Mouse (Mus musculus) limb, embryonic 11.5 days (tissue): ENCODE data around the gene Gm3435. TPM values are rescaled to one million over a fixed set of nuclear protein-coding genes. Genes with fewer than 3 reads are reported as not detected.
"Not testable (repeated sequence)": the region's sequence is repeated elsewhere in the genome, so short reads cannot be mapped to it uniquely, and the experiment has no call there.

ENCODE experiments used
- ATAC-seq: fragments of 200-750 bp; cut with Nextera tagmentation; 2 replicates; pipeline ENCODE4 v1.8.0; 2017; ENCODE audit warnings: low read depth; ENCODE audit not compliant: insufficient number of reproducible peaks, low FRiP score, low TSS enrichment
- DNase-seq: peaks from one replicate; pipeline ENCODE4 v3.0.0-alpha.2; 2015; ENCODE audit warnings: low spot score
- H3K27ac ChIP-seq: fragments of 300-500 bp; sonication (generic); replicated peaks from 2 replicates; pipeline ENCODE4 v1.5.1; 2014; ENCODE audit warnings: low read depth, mild to moderate bottlenecking, low read length
- H3K27me3 ChIP-seq: fragments of 300-500 bp; sonication (generic); 2 replicates; pipeline ENCODE4 v1.6.1; 2014; ENCODE audit warnings: mild to moderate bottlenecking, low read length, mixed read lengths; ENCODE audit not compliant: control insufficient read depth, insufficient read depth
- H3K36me3 ChIP-seq: fragments of 300-500 bp; sonication (generic); 2 replicates; pipeline ENCODE4 v1.6.1; 2014; ENCODE audit warnings: mild to moderate bottlenecking, low read length, moderate library complexity, mixed read lengths; ENCODE audit not compliant: control insufficient read depth, insufficient read depth
- H3K4me1 ChIP-seq: fragments of 300-500 bp; sonication (generic); 2 replicates; pipeline ENCODE4 v1.6.1; 2014; ENCODE audit warnings: low read length, mixed read lengths; ENCODE audit not compliant: control insufficient read depth, insufficient read depth
- H3K4me2 ChIP-seq: fragments of 300-500 bp; sonication (generic); 2 replicates; pipeline ENCODE4 v1.6.1; 2014; ENCODE audit warnings: low read depth, mild to moderate bottlenecking, moderate library complexity; ENCODE audit not compliant: severe bottlenecking
- H3K4me3 ChIP-seq: fragments of 300-500 bp; sonication (generic); 2 replicates; pipeline ENCODE4 v1.5.1; 2014; ENCODE audit warnings: low read depth, low read length
- H3K9ac ChIP-seq: fragments of 300-500 bp; sonication (generic); 2 replicates; pipeline ENCODE4 v1.6.1; 2014; ENCODE audit warnings: mild to moderate bottlenecking, low read length
- H3K9me3 ChIP-seq: fragments of 300-500 bp; sonication (generic); 2 replicates; pipeline ENCODE4 v1.6.1; 2016; ENCODE audit warnings: low read length; ENCODE audit not compliant: control insufficient read depth
- WGBS: fragments of 180-500 bp; shearing (Covaris S2); extraction: QIAGEN DNeasy Blood & Tissue Kit; methylation state at CpG from one replicate; pipeline ENCODE4 v1.1.7; 2014; 5-methylcytosine and 5-hydroxymethylcytosine counted together
- polyA plus RNA-seq: library from polyadenylated mRNA; unstranded; fragments of >200 nt; fragmentation: Nextera tagmentation; extraction: Ambion mirVana; gene quantifications from 2 replicates; pipeline ENCODE4 v1.2.1, GENCODE M21; 2014

Gene Gm3435
- polyA plus RNA-seq, 1 experiment from 2014 or later: 6.2 TPM

- not testable (repeated sequence) for H3K27me3 ChIP-seq, H3K4me1 ChIP-seq, H3K36me3 ChIP-seq, H3K27ac ChIP-seq, H3K4me3 ChIP-seq, H3K9me3 ChIP-seq, DNase-seq, H3K4me2 ChIP-seq, H3K9ac ChIP-seq
- no CpG with 5 or more reads among the region's 48 CpGs for WGBS
- peak; percentile 90 for ATAC-seq
These were observed 14.7 kb downstream of the Gm3435 start for GRCm38 (mm10) chr17:15024502-15025193.

GRCm38 (mm10) chr17:15025513-15025912, 15.5 kb downstream of the Gm3435 start:
- ATAC-seq, H3K4me2 ChIP-seq, H3K4me3 ChIP-seq, DNase-seq, H3K9ac ChIP-seq, H3K9me3 ChIP-seq, H3K27me3 ChIP-seq, H3K4me1 ChIP-seq, H3K27ac ChIP-seq, H3K36me3 ChIP-seq: not testable (repeated sequence)
- no CpG with 5 or more reads among the region's 6 CpGs for WGBS

- not testable (repeated sequence) for DNase-seq
These were observed 21.4 kb downstream of the Gm3435 start for GRCm38 (mm10) chr17:15031414-15031813.

GRCm38 (mm10) chr17:15040455-15040854, 30.5 kb downstream of the Gm3435 start:
- not testable (repeated sequence) for H3K36me3 ChIP-seq, H3K9me3 ChIP-seq, H3K4me1 ChIP-seq, ATAC-seq, H3K4me2 ChIP-seq, H3K27me3 ChIP-seq, DNase-seq, H3K4me3 ChIP-seq, H3K9ac ChIP-seq, H3K27ac ChIP-seq
- no CpG with 5 or more reads among the region's 3 CpGs for WGBS

More at GRCm38 (mm10) chr17:15031414-15031813, 21.4 kb downstream of the Gm3435 start:
- WGBS: no CpG with 5 or more reads among the region's 4 CpGs
- H3K36me3 ChIP-seq, H3K4me1 ChIP-seq, H3K4me2 ChIP-seq, H3K4me3 ChIP-seq, H3K27me3 ChIP-seq, H3K27ac ChIP-seq, H3K9me3 ChIP-seq, H3K9ac ChIP-seq, ATAC-seq: not testable (repeated sequence)

- 0% methylated on average over 2 of the region's 56 CpGs for WGBS
- not testable (repeated sequence) for H3K4me2 ChIP-seq, H3K27me3 ChIP-seq, H3K9me3 ChIP-seq, H3K27ac ChIP-seq, H3K4me1 ChIP-seq, DNase-seq, H3K9ac ChIP-seq, H3K36me3 ChIP-seq, H3K4me3 ChIP-seq
- peak; percentile 95 for ATAC-seq
These were observed 31.3 kb downstream of the Gm3435 start, which contains the start of the genes Ermard, Tcte3 and Gm3448 for GRCm38 (mm10) chr17:15041175-15041729. TSS of gene Ermard (plus strand) at chr17:15041208. TSS of gene Tcte3 (minus strand) at chr17:15041488. TSS of gene Gm3448 (minus strand) at chr17:15041537.

- not testable (repeated sequence) for ATAC-seq, H3K4me2 ChIP-seq, H3K27me3 ChIP-seq, H3K27ac ChIP-seq, H3K4me3 ChIP-seq, DNase-seq, H3K9me3 ChIP-seq, H3K9ac ChIP-seq, H3K4me1 ChIP-seq, H3K36me3 ChIP-seq
- no CpG with 5 or more reads among the region's 1 CpGs for WGBS
These were observed 40.4 kb downstream of the Gm3435 start for GRCm38 (mm10) chr17:15050338-15050737.

GRCm38 (mm10) chr17:15052766-15053165, 42.8 kb downstream of the Gm3435 start:
- H3K4me3 ChIP-seq, H3K27ac ChIP-seq, H3K27me3 ChIP-seq, ATAC-seq, DNase-seq, H3K4me1 ChIP-seq, H3K9me3 ChIP-seq, H3K36me3 ChIP-seq, H3K4me2 ChIP-seq, H3K9ac ChIP-seq: not testable (repeated sequence)
- 78% methylated on average over 1 of the region's 1 CpGs for WGBS

- ATAC-seq, H3K9me3 ChIP-seq, H3K4me3 ChIP-seq, H3K4me2 ChIP-seq, H3K4me1 ChIP-seq, H3K27ac ChIP-seq, H3K27me3 ChIP-seq, H3K36me3 ChIP-seq, H3K9ac ChIP-seq, DNase-seq: not testable (repeated sequence)
- 97% methylated on average over 5 of the region's 8 CpGs for WGBS
These were observed 43.3 kb downstream of the Gm3435 start for GRCm38 (mm10) chr17:15053183-15053828.
